Mouse (Mus musculus) liver, adult 2 months (tissue): ENCODE measurements around the gene N4bp2l2. TPM values are rescaled to one million over a fixed set of nuclear protein-coding genes. Genes with fewer than 3 reads are reported as not detected.

Experiments
- DNase-seq: peaks from one replicate; pipeline ENCODE4 v3.0.0-alpha.2; 2011; ENCODE audit warnings: low read depth, low spot score; ENCODE audit errors: extremely low read depth
- H3K27ac ChIP-seq: fragments of 200-500 bp; replicated peaks from 2 replicates; pipeline ENCODE4 v1.5.1; 2012; ENCODE audit warnings: low read depth, mild to moderate bottlenecking, control low read depth, inconsistent platforms, low read length; ENCODE audit not compliant: insufficient read depth
- H3K27me3 ChIP-seq: fragments of 200-500 bp; 2 replicates; pipeline ENCODE4 v1.6.1; 2012; ENCODE audit warnings: mild to moderate bottlenecking, moderate library complexity, low read length, inconsistent platforms; ENCODE audit not compliant: control insufficient read depth, insufficient read depth
- H3K36me3 ChIP-seq: fragments of 200-500 bp; 2 replicates; pipeline ENCODE4 v1.6.1; 2012; ENCODE audit warnings: low read length, inconsistent platforms; ENCODE audit not compliant: control insufficient read depth, insufficient read depth
- H3K4me1 ChIP-seq: fragments of 200-500 bp; 2 replicates; pipeline ENCODE4 v1.6.1; 2011; ENCODE audit warnings: low read length; ENCODE audit not compliant: control insufficient read depth, insufficient read depth
- H3K4me3 ChIP-seq: fragments of 200-500 bp; 2 replicates; pipeline ENCODE4 v1.5.1; 2011; ENCODE audit warnings: low read depth, mild to moderate bottlenecking, control low read depth, low read length, moderate library complexity; ENCODE audit not compliant: insufficient read depth
- H3K79me2 ChIP-seq: fragments of 200-500 bp; 2 replicates; pipeline ENCODE4 v1.6.1; 2012; ENCODE audit warnings: inconsistent platforms, mild to moderate bottlenecking, low read length, moderate library complexity; ENCODE audit not compliant: control insufficient read depth, insufficient read depth
- H3K9ac ChIP-seq: fragments of 200-500 bp; 2 replicates; pipeline ENCODE4 v1.6.1; 2012; ENCODE audit warnings: low read depth, mild to moderate bottlenecking, control low read depth, inconsistent platforms, low read length
- CTCF ChIP-seq: fragments of 200-500 bp; IDR thresholded peaks from 2 replicates; pipeline ENCODE4 v1.5.1; 2011; ENCODE audit warnings: low read depth, low read length, control low read depth
- POLR2A ChIP-seq: fragments of 200-500 bp; IDR thresholded peaks from 2 replicates; pipeline ENCODE4 v1.6.1; 2011; ENCODE audit warnings: low read length, control low read depth; ENCODE audit not compliant: insufficient read depth; ENCODE audit errors: extremely low read depth
- WGBS: fragments of 180-500 bp; shearing (Covaris S2); methylation state at CpG from one replicate; pipeline ENCODE4 v1.1.7; 2018; 5-methylcytosine and 5-hydroxymethylcytosine counted together
- polyA plus RNA-seq: library from polyadenylated mRNA; depleted of rRNA; stranded (reverse); fragments of >200 nt; gene quantifications from 2 replicates; pipeline ENCODE4 v1.2.3, GENCODE M21; 2012; rRNA removed
- total RNA-seq: library from RNA; depleted of rRNA; stranded (reverse); fragments of >200 nt; gene quantifications from 2 replicates; pipeline ENCODE4 v1.2.3, GENCODE M21; 2014; rRNA removed

The N4bp2l2 gene
- total and polyA plus RNA-seq, 2 experiments: 6.9 to 60.5 TPM

DNA sequence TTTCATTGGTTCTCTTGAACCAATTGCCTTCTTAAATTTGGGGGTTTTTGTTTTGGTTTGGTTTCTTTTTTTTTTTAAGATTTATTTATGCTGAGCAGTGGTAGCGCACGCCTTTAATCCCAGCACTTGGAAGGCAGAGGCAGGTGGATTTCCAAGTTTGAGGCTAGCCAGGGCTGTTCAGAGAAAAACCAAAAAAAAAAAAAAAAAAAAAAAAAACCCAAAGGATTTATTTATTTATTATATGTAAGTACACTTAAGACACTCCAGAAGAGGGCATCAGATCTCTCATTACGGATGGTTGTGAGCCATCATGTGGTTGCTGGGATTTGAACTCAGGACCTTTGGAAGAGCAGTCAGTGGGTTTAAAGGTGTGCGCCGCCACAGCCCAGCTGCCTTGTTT lies 105.1 kb downstream of the N4bp2l2 start:
- DNase-seq: no peak
- Histone ChIP-seq H3K27ac (no peak overlapping the region), H3K4me1 (no peaks in the 10 kb centered on the region), H3K36me3 (0 out of 2 replicates have a peak, but pooled peaks cover 2% of the 10 kb centered on the region), H3K4me3 (no peak overlapping the region), H3K9ac (no peak overlapping the region), H3K79me2 (no peaks in the 10 kb centered on the region), H3K27me3 (no peaks in the 10 kb centered on the region)
- 96% methylated on average over 5 of the region's 5 CpGs for WGBS
- TF ChIP-seq CTCF: no peak
- no peak for TF ChIP-seq POLR2A

DNA sequence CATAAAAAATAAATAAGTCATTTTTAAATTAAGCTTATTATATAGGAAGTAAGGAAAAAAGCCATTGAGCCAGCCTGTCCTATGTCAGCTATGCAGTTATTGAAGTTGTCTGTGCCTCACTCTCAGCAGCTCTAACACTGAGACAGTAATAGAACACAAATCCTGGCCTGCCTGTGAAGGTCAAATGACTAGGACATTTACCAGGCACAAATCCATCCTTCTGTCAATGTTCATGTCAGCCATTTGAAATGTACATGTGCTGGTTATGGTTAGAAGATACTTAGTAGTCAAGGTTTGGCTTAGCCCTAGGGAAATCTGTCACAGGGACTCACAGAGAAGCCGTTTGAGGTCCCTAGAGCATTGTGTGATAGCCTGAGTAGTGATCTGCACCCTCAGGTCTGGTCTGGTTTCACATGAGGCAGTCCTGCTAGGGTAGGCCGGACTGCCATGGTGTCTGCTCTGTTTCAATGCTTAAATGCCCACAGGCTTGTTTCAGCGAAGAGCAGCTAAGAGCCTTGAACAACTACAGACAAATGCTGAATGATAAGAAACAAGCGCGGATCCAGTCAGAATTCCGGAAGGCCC lies 106.4 kb downstream of the N4bp2l2 start:
- Histone ChIP-seq H3K79me2 (no peaks in the 10 kb centered on the region), H3K9ac (no peak overlapping the region), H3K27me3 (no peaks in the 10 kb centered on the region), H3K4me1 (no peaks in the 10 kb centered on the region), H3K27ac (no peak overlapping the region), H3K36me3 (0 out of 2 replicates have a peak, but pooled peaks cover 2% of the 10 kb centered on the region), H3K4me3 (no peak overlapping the region)
- no peak for TF ChIP-seq POLR2A
- no peak for TF ChIP-seq CTCF
- DNase-seq: no peak
- 96% methylated on average over 6 of the region's 6 CpGs for WGBS

Other genes with a start within 250 kb of the N4bp2l2 start
- not detected in 2 replicates for gene Zar1l, start 148.0 kb downstream of the N4bp2l2 start, total RNA-seq
- not detected in 2 replicates for gene Zar1l, start 148.0 kb downstream of the N4bp2l2 start, polyA plus RNA-seq
- 2.6 and 3.2 TPM in 2 replicates for gene Brca2, start 143.6 kb downstream of the N4bp2l2 start, total RNA-seq
- 0.62 and 0.86 TPM in 2 replicates for gene Brca2, start 143.6 kb downstream of the N4bp2l2 start, polyA plus RNA-seq
- 81.9 and 90.1 TPM in 2 replicates for gene N4bp2l1, start 69.0 kb downstream of the N4bp2l2 start, total RNA-seq
- gene N4bp2l1, start 69.0 kb downstream of the N4bp2l2 start, polyA plus RNA-seq: 48.2 and 64.9 TPM in 2 replicates
- gene Pds5b, start 7.6 kb upstream of the N4bp2l2 start, total RNA-seq: 12.4 and 16.2 TPM in 2 replicates
- gene Pds5b, start 7.6 kb upstream of the N4bp2l2 start, polyA plus RNA-seq: 1.2 and 1.6 TPM in 2 replicates